Mouse (Mus musculus): ENCODE measurements around the gene Gm7861. TPM values are rescaled to one million over a fixed set of nuclear protein-coding genes. Genes with fewer than 3 reads are reported as not detected.
"Not testable (repeated sequence)": the region's sequence is repeated elsewhere in the genome, so short reads cannot be mapped to it uniquely, and the experiment has no call there.

Gm7861 gene
- not detected for total RNA-seq (2021)
- long read RNA-seq, experiment 1: 0 reads
- long read RNA-seq, experiment 2: 0 reads

GRCm38 (mm10) chr8:21594408-21594807, at the start of gene Gm7861:
Gene Gm7861, minus strand, starts transcription at chr8:21594508.
- DNase-seq: not testable (repeated sequence)

DNA sequence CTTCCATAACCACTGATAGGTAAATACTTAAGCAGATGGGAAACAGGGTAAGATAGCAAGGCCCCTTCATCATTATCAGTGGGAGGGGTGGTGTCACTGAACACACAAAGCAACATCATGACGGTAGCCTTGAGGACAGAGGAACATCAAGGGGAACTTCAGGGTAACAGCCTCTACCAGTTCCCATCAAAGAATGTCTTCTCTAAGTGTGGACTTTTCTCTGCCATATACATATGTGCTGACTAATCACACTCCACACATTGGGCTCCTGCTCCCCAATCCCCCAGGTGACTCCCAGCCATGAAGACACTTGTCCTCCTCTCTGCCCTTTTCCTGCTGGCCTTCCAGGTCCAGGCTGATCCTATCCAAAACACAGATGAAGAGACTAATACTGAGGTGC, 23.6 kb upstream of the Gm7861 start, which contains the start of gene Defa26:
Defa26 (plus strand) TSS at position 301 of the 400 bp plus-strand sequence.
- not testable (repeated sequence) for DNase-seq

GRCm38 (mm10) chr8:21582706-21583105, 11.6 kb downstream of the Gm7861 start, which contains the start of gene Defa28:
Gene Defa28, plus strand, starts transcription at chr8:21583006.
- not testable (repeated sequence) for DNase-seq

- DNase-seq: not testable (repeated sequence)
These were observed 29.2 kb downstream of the Gm7861 start, which contains the start of gene Defa37 for GRCm38 (mm10) chr8:21565086-21565485. Gene Defa37, plus strand, starts transcription at chr8:21565386.

Other genes starting within 250 kb of the Gm7861 start
- gene Defa2, start 216.0 kb downstream of the Gm7861 start, total RNA-seq (2021): not detected
- gene Defa33, start 202.7 kb downstream of the Gm7861 start, total RNA-seq (2021): not detected
- gene Defa36, start 167.1 kb downstream of the Gm7861 start, total RNA-seq (2021): not detected
- gene Gm7849, start 137.9 kb downstream of the Gm7861 start, total RNA-seq (2021): not detected
- not detected for gene Defa20, start 85.2 kb downstream of the Gm7861 start, total RNA-seq (2021)
- gene Defa32, start 65.5 kb downstream of the Gm7861 start, total RNA-seq (2021): not detected
- not detected for gene Defa37, start 29.1 kb downstream of the Gm7861 start, total RNA-seq (2021)
- gene Defa28, start 11.5 kb downstream of the Gm7861 start, total RNA-seq (2021): not detected
- not detected for gene Defa26, start 23.7 kb upstream of the Gm7861 start, total RNA-seq (2021)
- not detected for gene Defa17, start 61.3 kb upstream of the Gm7861 start, total RNA-seq (2021)
- gene Defa34, start 71.3 kb upstream of the Gm7861 start, total RNA-seq (2021): not detected
- gene AY761184, start 109.1 kb upstream of the Gm7861 start, total RNA-seq (2021): not detected
- gene Defa24, start 140.0 kb upstream of the Gm7861 start, total RNA-seq (2021): not detected
- gene Defb50, start 229.0 kb upstream of the Gm7861 start, total RNA-seq (2021): not detected
- gene Defb2, start 245.4 kb upstream of the Gm7861 start, total RNA-seq (2021): not detected